Mouse (Mus musculus) right cerebral cortex, postnatal 4 days (tissue): ENCODE results near the gene Gm21775.
"Not testable (repeated sequence)": the region's sequence is repeated elsewhere in the genome, so short reads cannot be mapped to it uniquely, and the experiment has no call there.

Experiments used
- DNase-seq: peaks from one replicate; pipeline ENCODE4 v3.0.0-alpha.2; 2022

Gene Gm21775

DNA sequence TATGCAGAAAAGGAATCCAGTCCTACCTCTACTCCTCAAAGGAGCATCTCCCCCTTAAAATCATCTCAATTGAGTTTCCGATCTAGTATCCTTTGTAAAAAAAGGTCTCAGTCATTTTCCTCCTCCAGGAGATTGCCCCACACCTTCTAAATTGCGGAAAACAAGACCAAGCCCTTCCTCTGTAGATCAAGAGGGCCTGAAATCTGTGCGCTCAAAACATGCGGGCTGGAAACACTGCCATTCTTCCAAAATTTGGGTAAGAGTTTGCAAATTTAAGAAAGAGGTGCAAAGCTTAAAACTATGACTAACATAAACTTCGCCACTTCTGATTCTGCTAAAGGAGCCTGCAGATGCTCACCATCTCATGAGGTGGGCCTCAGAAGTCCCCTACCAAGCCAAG is at the start of gene Gm21775:
TSS of gene Gm21775 (plus strand) at position 301 of the 400 bp plus-strand sequence.
- DNase-seq = not testable (repeated sequence)

DNA sequence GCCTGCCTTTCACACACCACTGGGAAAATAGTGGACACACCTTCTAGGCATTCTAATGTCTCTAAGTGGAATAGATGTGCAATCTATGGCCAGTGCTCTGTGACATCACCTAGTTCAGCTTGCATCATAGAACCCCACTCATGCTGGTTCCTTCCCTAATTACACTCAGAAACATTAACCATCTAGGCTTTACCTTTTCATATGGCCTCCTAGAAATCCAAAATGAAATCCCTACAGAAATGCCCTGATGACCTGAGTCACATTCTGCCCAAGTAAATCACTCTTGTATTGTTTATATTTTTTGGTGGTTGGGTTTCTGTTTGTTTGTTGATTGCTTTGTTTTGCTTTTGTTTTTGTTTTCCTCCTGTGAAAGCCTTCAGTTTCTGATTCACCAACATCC is 17.3 kb upstream of the Gm21775 start, which contains the start of gene Gm20737:
TSS of gene Gm20737 (minus strand) at position 101 of the 400 bp plus-strand sequence.
- DNase-seq = not testable (repeated sequence)
